Mouse (Mus musculus) thymus, postnatal 14 days (tissue): Measurements from ENCODE around the gene BC016579.

Experiments used
- DNase-seq: peaks from one replicate; pipeline ENCODE4 v3.0.0; 2021

Gene BC016579

GRCm38 (mm10) chr16:45641301-45641700, 12.6 kb downstream of the BC016579 start:
- DNase-seq, result no peak

GRCm38 (mm10) chr16:45640070-45640762, 13.7 kb downstream of the BC016579 start:
- no peak for DNase-seq

- DNase-seq, result no peak
Measured at GRCm38 (mm10) chr16:45635826-45636225, 18.0 kb downstream of the BC016579 start.

GRCm38 (mm10) chr16:45632420-45632819, 21.4 kb downstream of the BC016579 start:
- no peak for DNase-seq

GRCm38 (mm10) chr16:45630347-45630960, 23.4 kb downstream of the BC016579 start:
- peak; percentile 69 for DNase-seq

- no peak for DNase-seq
Measured at GRCm38 (mm10) chr16:45629497-45630105, 24.3 kb downstream of the BC016579 start.

- no peak for DNase-seq
Measured at GRCm38 (mm10) chr16:45625342-45625741, 28.5 kb downstream of the BC016579 start.

- DNase-seq, result no peak
Measured at GRCm38 (mm10) chr16:45624791-45625190, 29.1 kb downstream of the BC016579 start.

GRCm38 (mm10) chr16:45623230-45623629, 30.6 kb downstream of the BC016579 start:
- no peak for DNase-seq

- DNase-seq, result no peak
Measured at GRCm38 (mm10) chr16:45619751-45620375, 34.0 kb downstream of the BC016579 start.

- DNase-seq, result no peak
Measured at GRCm38 (mm10) chr16:45615944-45616343, 37.9 kb downstream of the BC016579 start.

GRCm38 (mm10) chr16:45613247-45613646, 40.6 kb downstream of the BC016579 start:
- DNase-seq, result no peak

GRCm38 (mm10) chr16:45610267-45610666, 43.6 kb downstream of the BC016579 start, which contains the start of gene Gcsam:
Gene Gcsam, plus strand, starts transcription at chr16:45610380.
- no peak for DNase-seq

- peak; percentile 21 for DNase-seq
Measured at GRCm38 (mm10) chr16:45609300-45609699, 44.6 kb downstream of the BC016579 start.

- no peak for DNase-seq
Measured at GRCm38 (mm10) chr16:45608481-45608954, 45.4 kb downstream of the BC016579 start.

GRCm38 (mm10) chr16:45595494-45595893, 58.4 kb downstream of the BC016579 start:
- DNase-seq, result no peak

- no peak for DNase-seq
Measured at GRCm38 (mm10) chr16:45593656-45594055, 60.2 kb downstream of the BC016579 start.

GRCm38 (mm10) chr16:45582512-45582911, 71.4 kb downstream of the BC016579 start:
- peak; percentile 56 for DNase-seq

GRCm38 (mm10) chr16:45579883-45580282, 74.0 kb downstream of the BC016579 start:
- DNase-seq, result peak; percentile 7
